Mouse (Mus musculus) hindbrain, embryonic 13.5 days (tissue): ENCODE results near the gene Rcc1. TPM values are rescaled to one million over a fixed set of nuclear protein-coding genes. Genes with fewer than 3 reads are reported as not detected.

Source experiments
- ATAC-seq: fragments of 200-750 bp; cut with Nextera tagmentation; 2 replicates; pipeline ENCODE4 v1.8.0; 2017; ENCODE audit warnings: moderate TSS enrichment; ENCODE audit not compliant: low FRiP score
- H3K27ac ChIP-seq: fragments of 300-500 bp; sonication (generic); 2 replicates; pipeline ENCODE4 v1.5.1; 2015; ENCODE audit warnings: inconsistent platforms, mild to moderate bottlenecking, moderate library complexity
- H3K27me3 ChIP-seq: fragments of 300-500 bp; sonication (generic); 2 replicates; pipeline ENCODE4 v1.6.1; 2015; ENCODE audit warnings: mild to moderate bottlenecking, inconsistent platforms
- H3K36me3 ChIP-seq: fragments of 300-500 bp; sonication (generic); 2 replicates; pipeline ENCODE4 v1.6.1; 2015; ENCODE audit warnings: mild to moderate bottlenecking, inconsistent platforms
- H3K4me1 ChIP-seq: fragments of 300-500 bp; sonication (generic); replicated peaks from 2 replicates; pipeline ENCODE4 v1.6.1; 2015; ENCODE audit warnings: inconsistent platforms
- H3K4me2 ChIP-seq: fragments of 300-500 bp; sonication (generic); 2 replicates; pipeline ENCODE4 v1.6.1; 2015; ENCODE audit warnings: inconsistent platforms, mild to moderate bottlenecking, moderate library complexity
- H3K4me3 ChIP-seq: fragments of 300-500 bp; sonication (generic); 2 replicates; pipeline ENCODE4 v1.5.1; 2015; ENCODE audit warnings: mild to moderate bottlenecking, inconsistent platforms
- H3K9ac ChIP-seq: fragments of 300-500 bp; sonication (generic); 2 replicates; pipeline ENCODE4 v1.6.1; 2015; ENCODE audit warnings: mild to moderate bottlenecking, inconsistent platforms
- H3K9me3 ChIP-seq: fragments of 300-500 bp; sonication (generic); 2 replicates; pipeline ENCODE4 v1.6.1; 2016; ENCODE audit warnings: inconsistent platforms
- WGBS: fragments of 180-500 bp; shearing (Covaris S2); methylation state at CpG from one replicate; pipeline ENCODE4 v1.1.7; 2015; 5-methylcytosine and 5-hydroxymethylcytosine counted together
- polyA plus RNA-seq: library from polyadenylated mRNA; unstranded; fragments of >200 nt; fragmentation: Nextera tagmentation; extraction: Ambion mirVana; gene quantifications from 2 replicates; pipeline ENCODE4 v1.2.1, GENCODE M21; 2015

The Rcc1 gene
- polyA plus RNA-seq, 1 experiment from 2014 or later: 37.2 TPM

DNA sequence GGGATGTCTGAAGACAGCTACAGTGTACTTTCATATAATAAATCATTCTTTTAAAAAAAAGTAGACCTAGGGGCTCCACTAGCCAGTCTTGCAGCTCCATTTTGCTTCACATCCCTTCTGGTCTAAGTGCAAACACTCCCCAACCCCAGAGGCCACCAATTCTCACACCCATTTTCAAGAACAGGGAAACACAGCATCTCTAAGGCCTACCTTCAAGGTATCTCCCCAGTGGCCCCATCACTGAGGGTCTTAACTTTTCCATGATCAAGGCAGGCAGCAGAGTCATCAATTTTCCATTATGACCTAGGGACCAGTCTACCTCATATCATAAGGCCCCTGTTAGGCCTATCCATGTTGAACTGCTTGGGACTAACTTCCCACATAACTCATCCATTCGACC lies 2.0 kb downstream of the Rcc1 start:
- Histone ChIP-seq H3K9ac (peak overlapping the region; percentile 87; the same call in 1 of the 2 replicates), H3K9me3 (no peaks in the 10 kb centered on the region), H3K27ac (no peak overlapping the region), H3K4me2 (peak overlapping the region; percentile 90; the same call in 1 of the 2 replicates), H3K4me1 (peaks cover 25% of the 10 kb centered on the region), H3K4me3 (no peak overlapping the region), H3K27me3 (no peaks in the 10 kb centered on the region), H3K36me3 (0 out of 2 replicates have a peak, but pooled peaks cover 13% of the 10 kb centered on the region)
- ATAC-seq: no peak
- 47% methylated on average over 1 of the region's 1 CpGs for WGBS

DNA sequence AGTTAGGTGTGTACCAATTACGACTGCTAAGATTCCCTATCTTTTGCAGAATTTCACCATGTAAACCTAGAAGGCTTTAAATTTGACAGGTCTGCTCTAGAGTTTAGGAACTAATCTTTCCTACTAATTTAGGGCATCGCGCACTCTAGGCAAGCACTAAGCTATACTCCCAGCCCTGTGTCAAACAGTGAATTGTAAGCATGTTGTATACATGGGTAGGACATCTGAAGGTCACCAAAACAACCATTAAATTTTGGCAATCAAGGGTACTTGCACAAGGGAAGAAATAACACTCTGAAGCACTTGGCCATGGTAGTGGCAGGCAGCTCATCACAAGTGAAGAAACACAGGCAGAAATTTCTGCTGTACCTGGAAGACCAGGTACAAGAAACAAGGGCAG lies 2.6 kb downstream of the Rcc1 start:
- no peak for ATAC-seq
- Histone ChIP-seq H3K9ac (no peak overlapping the region), H3K27me3 (no peaks in the 10 kb centered on the region), H3K4me1 (peaks cover 25% of the 10 kb centered on the region), H3K27ac (no peak overlapping the region), H3K9me3 (no peaks in the 10 kb centered on the region), H3K4me2 (no peak overlapping the region), H3K4me3 (no peak overlapping the region), H3K36me3 (0 out of 2 replicates have a peak, but pooled peaks cover 13% of the 10 kb centered on the region)
- WGBS: 66% methylated on average over 3 of the region's 3 CpGs

DNA sequence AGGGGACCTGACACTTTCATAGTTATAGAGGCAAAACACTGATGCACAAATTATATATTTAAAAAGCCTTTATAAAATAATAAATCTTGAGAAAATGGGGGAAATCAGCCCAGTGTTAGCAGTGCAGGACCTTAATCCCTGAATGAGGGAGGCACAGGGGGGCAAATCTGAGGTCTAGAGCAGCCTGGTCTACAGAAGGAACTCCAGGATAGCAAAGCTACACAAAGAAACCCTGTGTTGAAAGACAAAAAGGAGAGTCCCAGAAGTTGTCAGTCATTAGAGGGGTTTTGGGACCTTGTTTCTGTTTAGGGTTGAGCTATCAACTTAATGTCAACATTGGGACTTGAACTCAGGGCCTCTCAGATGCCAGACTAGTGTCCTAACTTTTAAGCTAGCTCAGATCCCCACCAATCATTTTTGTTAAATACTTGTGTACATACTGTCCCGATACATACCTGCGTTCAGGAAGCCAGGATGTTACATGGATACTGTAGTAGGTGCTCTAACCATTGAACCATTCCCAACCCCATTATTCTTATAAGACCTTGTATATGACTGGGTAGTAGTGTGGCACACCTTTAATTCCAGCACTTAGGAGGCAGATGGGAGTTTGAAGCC lies 3.2 kb downstream of the Rcc1 start:
- Histone ChIP-seq H3K27ac (no peak overlapping the region), H3K27me3 (no peaks in the 10 kb centered on the region), H3K4me2 (no peak overlapping the region), H3K9me3 (no peaks in the 10 kb centered on the region), H3K36me3 (0 out of 2 replicates have a peak, but pooled peaks cover 13% of the 10 kb centered on the region), H3K4me1 (peaks cover 25% of the 10 kb centered on the region), H3K4me3 (no peak overlapping the region), H3K9ac (no peak overlapping the region)
- ATAC-seq: no peak
- 37% methylated on average over 2 of the region's 2 CpGs for WGBS

DNA sequence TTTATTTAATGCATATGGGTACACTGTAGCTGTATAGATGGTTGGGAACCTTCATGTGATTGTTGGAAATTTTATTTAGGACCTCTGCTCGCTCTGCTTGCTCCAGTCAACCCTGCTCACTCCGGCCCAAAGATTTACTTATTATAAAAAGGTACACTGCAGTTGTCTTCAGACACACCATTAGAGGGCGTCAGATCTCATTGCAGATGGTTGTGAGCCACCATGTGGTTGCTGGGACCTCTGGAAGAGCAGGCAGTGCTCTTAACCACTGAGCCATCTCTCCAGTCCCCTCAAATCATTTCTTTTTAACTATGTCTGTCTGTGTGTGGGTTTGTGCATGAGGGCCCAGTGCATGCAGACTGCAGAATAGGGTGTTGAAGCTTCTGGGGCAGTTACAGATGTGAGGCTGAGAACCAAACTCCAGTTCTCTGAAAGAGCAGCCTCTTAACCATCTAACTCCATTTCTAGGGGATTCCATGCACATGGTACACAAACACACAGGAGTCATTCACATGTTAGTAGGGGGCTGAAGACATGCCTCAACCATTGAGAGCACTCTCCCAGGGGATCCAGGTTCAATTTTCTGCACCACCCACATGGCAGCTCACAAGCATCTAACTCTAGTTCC lies 3.8 kb downstream of the Rcc1 start:
- Histone ChIP-seq H3K9me3 (no peaks in the 10 kb centered on the region), H3K9ac (no peak overlapping the region), H3K4me3 (no peak overlapping the region), H3K4me2 (no peak overlapping the region), H3K4me1 (peaks cover 31% of the 10 kb centered on the region), H3K36me3 (0 out of 2 replicates have a peak, but pooled peaks cover 13% of the 10 kb centered on the region), H3K27me3 (no peaks in the 10 kb centered on the region), H3K27ac (no peak overlapping the region)
- ATAC-seq: no peak
- WGBS: 61% methylated on average over 3 of the region's 3 CpGs

DNA sequence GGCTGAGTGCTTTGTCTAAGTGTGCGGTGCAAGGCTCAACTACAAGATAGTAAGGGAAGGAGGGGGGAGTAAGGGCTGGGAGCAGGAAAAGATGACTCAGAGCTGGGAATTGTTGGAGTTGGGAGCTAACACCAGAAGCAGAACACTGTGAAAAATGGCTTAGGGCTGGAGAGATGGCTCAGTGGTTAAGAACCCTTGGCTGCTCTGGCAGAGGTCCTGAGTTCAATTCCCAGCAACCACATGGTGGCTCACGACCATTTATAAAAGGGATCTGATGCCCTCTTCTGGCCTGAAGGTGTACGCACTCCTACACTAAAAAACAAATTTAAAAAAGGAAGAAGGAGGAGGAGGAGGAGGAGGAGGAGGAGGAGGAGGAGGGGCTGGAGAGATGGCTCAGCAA lies 6.7 kb downstream of the Rcc1 start:
- Histone ChIP-seq H3K27me3 (no peaks in the 10 kb centered on the region), H3K9ac (no peak overlapping the region), H3K4me1 (peaks cover 35% of the 10 kb centered on the region), H3K9me3 (no peaks in the 10 kb centered on the region), H3K27ac (no peak overlapping the region), H3K4me2 (no peak overlapping the region), H3K4me3 (no peak overlapping the region), H3K36me3 (0 out of 2 replicates have a peak, but pooled peaks cover 13% of the 10 kb centered on the region)
- no peak for ATAC-seq
- 67% methylated on average over 3 of the region's 3 CpGs for WGBS

DNA sequence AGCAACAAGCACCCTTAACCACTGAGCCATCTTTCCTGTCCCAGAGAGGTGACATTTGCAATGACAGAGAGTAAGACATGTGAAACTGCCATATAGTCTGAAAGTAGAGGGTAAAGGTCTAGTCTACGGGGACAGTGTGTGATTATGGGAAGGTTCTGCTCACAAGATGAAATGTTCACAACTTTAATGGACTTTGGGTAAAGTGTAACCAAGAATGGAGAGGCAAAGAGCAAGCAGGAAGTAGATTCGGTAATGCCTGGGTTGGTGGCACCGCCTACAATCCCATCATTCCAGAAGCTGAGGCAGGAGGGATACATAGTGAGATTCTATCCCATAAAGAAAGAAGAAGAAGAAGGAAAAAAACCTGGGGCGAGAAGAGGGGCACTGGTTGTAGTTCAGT lies 7.1 kb downstream of the Rcc1 start:
- WGBS: 82% methylated on average over 4 of the region's 4 CpGs
- H3K27ac ChIP-seq: no peak overlapping the region
- H3K4me1 ChIP-seq: peaks cover 31% of the 10 kb centered on the region
- no peak overlapping the region for H3K9ac ChIP-seq
- no peak for ATAC-seq
- H3K4me2 ChIP-seq: no peak overlapping the region
- no peaks in the 10 kb centered on the region for H3K27me3 ChIP-seq
- H3K36me3 ChIP-seq: 0 out of 2 replicates have a peak, but pooled peaks cover 9% of the 10 kb centered on the region
- H3K9me3 ChIP-seq: no peaks in the 10 kb centered on the region
- no peak overlapping the region for H3K4me3 ChIP-seq

DNA sequence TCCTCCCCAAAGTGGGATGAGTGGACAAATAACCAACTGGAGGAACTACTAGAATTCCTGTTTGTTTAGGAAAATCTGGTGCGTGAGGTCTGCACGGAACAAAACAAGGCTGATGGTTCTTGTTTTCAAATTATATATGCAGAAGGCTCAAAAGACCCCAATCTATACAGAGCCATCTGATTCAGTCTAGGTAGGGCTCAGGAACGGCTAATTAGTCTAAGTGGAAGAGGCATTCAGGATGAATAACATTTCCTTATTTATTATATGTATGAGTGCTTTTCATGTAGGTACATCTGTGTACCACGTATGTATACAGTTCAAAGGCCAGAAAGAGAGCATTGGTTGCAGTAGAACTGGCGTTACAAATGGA lies 7.6 kb downstream of the Rcc1 start:
- Histone ChIP-seq H3K4me1 (peaks cover 27% of the 10 kb centered on the region), H3K27ac (no peak overlapping the region), H3K4me3 (peak overlapping the region; percentile 83), H3K36me3 (0 out of 2 replicates have a peak, but pooled peaks cover 5% of the 10 kb centered on the region), H3K4me2 (no peak overlapping the region), H3K27me3 (no peaks in the 10 kb centered on the region), H3K9me3 (no peaks in the 10 kb centered on the region), H3K9ac (no peak overlapping the region)
- no peak for ATAC-seq
- WGBS: 48% methylated on average over 5 of the region's 5 CpGs

DNA sequence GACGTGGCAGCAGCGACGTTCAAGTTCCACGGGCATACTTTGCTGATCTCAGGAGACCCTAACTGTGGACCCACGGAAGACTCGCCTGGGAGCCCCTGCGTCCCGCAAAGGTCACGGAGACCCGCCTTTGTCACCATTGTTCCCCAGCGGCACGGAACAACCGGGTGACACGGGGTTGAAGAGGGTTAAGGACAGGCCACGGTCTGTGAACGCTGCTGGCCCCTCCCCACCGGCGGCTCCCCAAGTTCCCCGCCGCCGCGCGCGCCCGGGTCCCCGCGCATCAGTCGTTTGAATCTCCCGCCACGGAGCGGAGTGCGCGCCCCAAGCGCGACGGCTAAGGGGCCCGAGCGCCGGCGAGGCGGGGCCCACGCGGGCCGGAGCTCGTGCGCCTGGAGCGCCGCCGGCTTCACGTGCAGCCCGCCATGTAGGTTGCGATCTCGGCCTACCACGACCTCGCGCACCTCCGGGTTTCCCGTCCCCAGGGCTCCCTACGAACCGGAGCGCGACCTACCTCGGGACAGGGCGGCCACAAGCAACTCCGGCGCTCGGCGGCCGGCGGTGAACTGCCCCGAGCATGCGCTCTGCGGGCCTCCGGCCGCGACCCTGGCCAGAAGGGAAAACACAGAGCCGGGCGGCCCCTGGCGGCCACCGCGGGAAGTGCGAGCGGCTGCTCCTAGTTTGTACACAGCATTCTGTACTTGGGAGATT lies 8.1 kb downstream of the Rcc1 start:
- H3K4me1 ChIP-seq: peaks cover 27% of the 10 kb centered on the region
- peak overlapping the region; percentile 83 for H3K4me3 ChIP-seq
- peak overlapping the region; percentile 96 for H3K4me2 ChIP-seq
- peak overlapping the region; percentile 84 for H3K9ac ChIP-seq
- WGBS: under 1% methylated on average over 79 of the region's 83 CpGs
- H3K27me3 ChIP-seq: no peaks in the 10 kb centered on the region
- ATAC-seq: peak; percentile 89
- H3K9me3 ChIP-seq: no peaks in the 10 kb centered on the region
- peak overlapping the region; percentile 66; the same call in 1 of the 2 replicates for H3K27ac ChIP-seq
- no peaks in the 10 kb centered on the region for H3K36me3 ChIP-seq

DNA sequence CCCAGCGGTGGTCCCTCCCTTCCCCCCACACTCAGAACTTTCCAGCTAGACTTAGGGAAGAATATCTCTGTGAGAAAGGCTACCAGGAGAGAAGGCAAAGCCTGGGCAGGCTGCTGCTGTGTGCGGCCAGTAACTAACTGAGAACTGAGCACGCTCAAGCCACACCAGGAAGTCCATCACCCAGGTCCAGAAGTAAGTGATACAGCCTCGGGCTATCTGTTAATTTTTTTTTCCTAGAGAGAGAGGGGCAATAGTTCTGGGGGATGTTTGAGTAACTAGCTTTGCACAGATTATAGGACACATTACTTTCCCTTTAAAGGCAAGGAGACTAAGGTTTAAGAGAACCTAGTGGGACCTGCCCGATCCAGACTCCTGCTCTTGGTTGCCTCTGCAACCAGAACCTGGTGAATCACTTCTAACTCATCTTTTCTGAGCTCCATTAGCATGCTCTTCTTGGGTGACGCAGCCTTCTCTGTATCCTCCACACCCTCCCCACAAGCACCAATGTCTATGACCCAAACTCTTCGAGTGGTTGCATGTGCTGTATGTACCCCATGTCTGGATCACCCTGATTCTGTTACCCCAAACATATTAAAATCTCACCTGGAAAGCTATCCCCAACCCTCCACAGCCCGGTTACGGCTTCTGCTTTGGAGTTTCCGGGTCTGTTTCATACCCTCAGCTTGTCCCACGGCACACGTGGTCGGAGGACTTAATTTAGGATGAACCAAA lies 8.8 kb downstream of the Rcc1 start:
- no peaks in the 10 kb centered on the region for H3K9me3 ChIP-seq
- peak overlapping the region; percentile 84 for H3K9ac ChIP-seq
- WGBS: 11% methylated on average over 13 of the region's 13 CpGs
- peak; percentile 32; the same call in 1 of the 2 replicates for ATAC-seq
- H3K4me2 ChIP-seq: peak overlapping the region; percentile 96
- peak overlapping the region; percentile 83 for H3K4me3 ChIP-seq
- H3K27ac ChIP-seq: no peak overlapping the region
- H3K27me3 ChIP-seq: no peaks in the 10 kb centered on the region
- H3K36me3 ChIP-seq: peaks cover 5% of the 10 kb centered on the region
- H3K4me1 ChIP-seq: peaks cover 27% of the 10 kb centered on the region

DNA sequence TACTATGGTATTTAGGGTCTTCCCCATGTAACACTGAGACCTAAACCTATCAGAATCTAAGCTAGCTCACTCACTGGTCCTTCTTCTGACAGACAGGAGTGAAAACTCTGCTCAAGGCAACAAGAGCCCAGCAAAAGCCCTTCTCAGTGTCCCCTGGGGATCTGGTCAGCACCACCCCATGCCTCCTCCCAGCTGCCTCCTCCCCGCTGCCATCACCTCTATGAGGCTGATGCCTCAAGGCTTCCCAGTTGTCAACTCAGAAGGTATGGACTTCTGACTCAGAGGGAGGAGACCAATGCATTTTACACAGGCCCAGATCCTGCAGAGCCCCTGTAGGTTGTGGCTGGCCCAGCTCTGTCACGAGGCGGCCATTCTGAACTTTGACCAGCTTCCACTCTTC lies 12.0 kb downstream of the Rcc1 start:
- peaks cover 27% of the 10 kb centered on the region for H3K4me1 ChIP-seq
- H3K27ac ChIP-seq: no peak overlapping the region
- 91% methylated on average over 3 of the region's 3 CpGs for WGBS
- H3K4me2 ChIP-seq: no peak overlapping the region
- H3K9me3 ChIP-seq: no peaks in the 10 kb centered on the region
- H3K4me3 ChIP-seq: no peak overlapping the region
- H3K36me3 ChIP-seq: peaks cover 32% of the 10 kb centered on the region
- no peaks in the 10 kb centered on the region for H3K27me3 ChIP-seq
- no peak for ATAC-seq
- H3K9ac ChIP-seq: no peak overlapping the region

DNA sequence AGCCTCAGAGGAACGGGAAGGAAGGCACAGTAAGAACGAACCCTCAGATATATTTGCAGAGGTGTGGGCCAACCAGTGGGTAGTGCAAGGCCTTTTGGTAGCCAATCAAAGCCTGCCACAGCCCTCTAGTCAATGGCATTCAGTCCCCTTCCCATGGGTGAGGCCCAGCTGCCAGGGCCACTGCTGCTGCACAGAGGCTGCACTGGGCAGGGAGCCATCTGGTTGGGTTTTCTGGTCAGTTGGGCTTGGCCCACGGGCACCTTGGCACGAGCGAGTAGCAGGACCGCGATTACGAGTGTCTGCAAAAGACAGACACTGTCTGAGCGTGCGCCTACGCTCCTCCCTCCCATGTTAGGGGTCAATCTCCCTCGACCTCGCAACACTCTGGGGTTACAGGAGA lies 14.5 kb downstream of the Rcc1 start:
- Histone ChIP-seq H3K27ac (no peak overlapping the region; the same call in 1 of the 2 replicates), H3K27me3 (no peaks in the 10 kb centered on the region), H3K4me1 (peaks cover 15% of the 10 kb centered on the region), H3K9ac (no peak overlapping the region), H3K9me3 (no peaks in the 10 kb centered on the region), H3K4me2 (no peak overlapping the region), H3K4me3 (no peak overlapping the region), H3K36me3 (peaks cover 57% of the 10 kb centered on the region)
- WGBS: 94% methylated on average over 13 of the region's 13 CpGs
- ATAC-seq: no peak

DNA sequence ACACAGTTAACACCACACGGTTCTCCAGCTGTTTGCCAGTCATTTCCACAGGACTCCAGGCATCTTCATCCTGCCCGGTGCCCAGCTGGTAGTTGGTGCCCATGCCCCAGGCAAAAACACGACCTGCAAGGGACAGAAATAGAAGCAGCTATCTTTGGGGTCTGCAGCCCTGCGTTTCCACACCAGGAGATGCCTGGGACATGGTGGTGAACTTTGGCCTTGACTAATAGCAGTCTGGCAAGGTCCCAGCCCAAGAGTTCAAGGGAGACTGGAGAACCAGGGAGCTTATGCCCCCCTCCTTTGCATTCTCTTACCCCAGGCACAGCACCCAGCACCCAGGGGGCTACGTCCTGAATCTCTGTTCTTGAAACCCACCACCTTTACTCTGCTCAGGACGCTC lies 20.5 kb downstream of the Rcc1 start:
- peaks cover 11% of the 10 kb centered on the region for H3K4me1 ChIP-seq
- no peaks in the 10 kb centered on the region for H3K9me3 ChIP-seq
- no peak overlapping the region for H3K4me3 ChIP-seq
- peaks cover 56% of the 10 kb centered on the region for H3K36me3 ChIP-seq
- ATAC-seq: no peak
- H3K27me3 ChIP-seq: no peaks in the 10 kb centered on the region
- H3K27ac ChIP-seq: no peak overlapping the region
- 93% methylated on average over 6 of the region's 6 CpGs for WGBS
- no peak overlapping the region for H3K4me2 ChIP-seq
- no peak overlapping the region for H3K9ac ChIP-seq
